Mouse (Mus musculus): ENCODE measurements around the gene Arxes1.

Arxes1 gene

DNA sequence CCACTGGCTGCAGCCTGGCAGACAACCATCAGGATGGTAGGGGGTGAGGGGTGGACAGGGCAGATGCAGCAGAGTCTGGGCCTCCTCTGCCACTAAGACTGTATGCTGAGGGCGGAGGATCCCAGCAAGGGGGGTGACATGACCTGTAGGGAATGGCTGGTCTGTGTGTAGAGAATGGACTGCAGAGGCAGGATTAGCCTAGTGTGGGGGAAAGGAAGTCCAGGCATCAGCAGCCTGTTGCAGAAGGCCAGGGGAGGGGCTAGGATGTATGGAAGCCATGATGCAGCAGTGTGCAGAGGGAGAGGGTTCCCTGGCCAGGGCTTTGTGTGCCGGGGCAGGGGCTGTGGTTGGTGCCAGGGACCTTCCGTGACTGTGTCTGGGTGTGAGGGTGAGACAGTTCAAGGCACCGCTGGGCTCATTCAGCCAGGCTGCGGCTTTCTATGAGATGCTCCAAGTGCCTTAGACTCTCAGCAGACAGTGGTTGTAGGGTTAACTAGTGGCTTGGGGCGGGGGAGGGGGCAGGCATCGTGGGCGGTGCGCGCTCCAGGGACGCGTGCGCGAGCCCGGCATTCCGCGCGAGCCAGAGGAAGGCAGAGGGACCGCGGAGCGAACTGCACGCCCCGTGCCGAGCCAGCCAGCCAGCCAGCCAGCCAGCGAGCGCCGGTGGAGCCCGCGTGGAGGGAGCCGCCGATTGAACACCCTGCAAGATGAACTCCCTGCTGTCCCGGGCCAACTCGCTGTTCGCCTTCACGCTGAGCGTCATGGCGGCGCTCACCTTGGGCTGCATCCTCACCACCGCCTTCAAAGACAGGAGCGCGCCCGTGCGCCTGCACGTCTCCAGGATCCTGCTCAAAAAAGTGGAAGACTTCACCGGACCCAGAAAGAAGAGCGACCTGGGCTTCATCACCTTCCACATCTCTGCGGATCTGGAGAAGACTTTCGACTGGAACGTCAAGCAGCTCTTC is at the start of gene Arxes1:
TSS of gene Arxes1 (plus strand) at position 569 of the 965 bp plus-strand sequence.
- DNase-seq = peak; percentile 38

- no peak for DNase-seq
Measured at GRCm38 (mm10) chrX:135984539-135985260, 48.5 kb upstream of the Arxes1 start.

DNA sequence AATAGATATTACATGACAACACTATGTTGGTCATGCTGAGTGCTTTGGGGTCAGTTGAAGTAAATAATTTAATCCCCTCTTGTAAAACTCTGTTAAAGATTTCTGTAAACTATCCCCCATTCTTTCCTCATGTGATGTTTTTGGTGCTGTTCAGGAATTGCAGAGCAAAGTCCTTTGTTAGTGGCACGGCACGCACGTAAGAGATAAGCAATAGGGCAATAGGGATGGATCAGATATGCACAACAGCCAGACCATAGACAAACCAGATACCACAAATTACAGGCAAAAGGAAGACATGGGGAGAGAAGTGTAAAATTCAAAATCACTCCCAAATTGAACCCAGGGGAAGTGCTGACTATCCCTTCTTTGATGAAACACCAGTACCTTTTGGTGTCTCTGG is 46.9 kb upstream of the Arxes1 start:
- no peak for DNase-seq

- no peak for DNase-seq
Measured at GRCm38 (mm10) chrX:135990661-135991060, 42.5 kb upstream of the Arxes1 start.

DNA sequence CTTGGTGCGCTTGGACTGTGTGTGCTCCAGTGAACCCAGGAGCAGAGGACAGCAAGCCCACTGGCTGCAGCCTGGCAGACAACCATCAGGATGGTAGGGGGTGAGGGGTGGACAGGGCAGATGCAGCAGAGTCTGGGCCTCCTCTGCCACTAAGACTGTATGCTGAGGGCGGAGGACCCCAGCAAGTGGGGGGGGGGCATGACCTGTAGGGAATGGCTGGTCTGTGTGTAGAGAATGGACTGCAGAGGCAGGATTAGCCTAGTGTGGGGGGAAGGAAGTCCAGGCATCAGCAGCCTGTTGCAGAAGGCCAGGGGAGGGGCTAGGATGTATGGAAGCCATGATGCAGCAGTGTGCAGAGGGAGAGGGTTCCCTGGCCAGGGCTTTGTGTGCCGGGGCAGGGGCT is 40.0 kb upstream of the Arxes1 start:
- peak; percentile 43 for DNase-seq

GRCm38 (mm10) chrX:135993664-135994119 is 39.5 kb upstream of the Arxes1 start, which contains the start of gene Arxes2:
Arxes2 (plus strand) TSS chrX:135993824.
- DNase-seq = peak; percentile 54

DNA sequence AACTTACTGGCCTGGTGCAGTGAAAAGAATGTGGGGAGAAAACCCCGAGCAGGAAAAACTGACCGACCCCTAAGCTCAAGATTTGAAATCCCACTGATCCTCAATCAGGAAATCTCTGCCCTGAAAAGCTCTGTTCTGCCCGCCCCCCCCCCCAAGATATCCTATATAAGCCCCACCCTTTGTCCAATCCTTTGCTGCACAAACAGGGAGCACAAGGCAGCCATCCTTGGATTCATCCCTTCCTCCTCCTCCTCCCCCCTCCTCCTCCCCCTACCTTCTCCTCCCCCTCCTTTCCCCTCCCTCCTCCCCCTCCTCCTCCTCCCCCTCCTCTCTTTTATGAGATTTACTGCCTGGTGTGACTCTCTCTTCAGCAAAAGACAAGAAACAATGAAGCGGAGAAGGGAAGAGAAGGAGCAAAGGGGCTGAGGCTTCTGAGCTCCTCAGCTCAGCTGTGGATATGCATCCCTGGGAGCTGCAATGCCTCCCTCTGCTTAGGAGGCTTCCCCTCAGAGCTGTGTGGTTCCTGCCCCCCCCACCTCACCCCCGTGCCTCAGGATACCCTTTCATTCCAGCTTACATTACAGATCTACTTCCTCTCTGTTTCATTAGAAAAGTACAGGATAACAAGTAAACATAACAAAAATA is 25.8 kb upstream of the Arxes1 start:
- DNase-seq = no peak

- no peak for DNase-seq
Measured at GRCm38 (mm10) chrX:136014392-136014791, 18.8 kb upstream of the Arxes1 start.

- no peak for DNase-seq
Measured at GRCm38 (mm10) chrX:136030331-136030730, 2.8 kb upstream of the Arxes1 start.

- DNase-seq = no peak
Measured at GRCm38 (mm10) chrX:136043726-136044125, 10.6 kb downstream of the Arxes1 start.

GRCm38 (mm10) chrX:136047528-136047927 is 14.4 kb downstream of the Arxes1 start:
- DNase-seq = peak; percentile 44

GRCm38 (mm10) chrX:136051219-136051618 is 18.1 kb downstream of the Arxes1 start:
- no peak for DNase-seq

GRCm38 (mm10) chrX:136060698-136061097 is 27.5 kb downstream of the Arxes1 start:
- no peak for DNase-seq

DNA sequence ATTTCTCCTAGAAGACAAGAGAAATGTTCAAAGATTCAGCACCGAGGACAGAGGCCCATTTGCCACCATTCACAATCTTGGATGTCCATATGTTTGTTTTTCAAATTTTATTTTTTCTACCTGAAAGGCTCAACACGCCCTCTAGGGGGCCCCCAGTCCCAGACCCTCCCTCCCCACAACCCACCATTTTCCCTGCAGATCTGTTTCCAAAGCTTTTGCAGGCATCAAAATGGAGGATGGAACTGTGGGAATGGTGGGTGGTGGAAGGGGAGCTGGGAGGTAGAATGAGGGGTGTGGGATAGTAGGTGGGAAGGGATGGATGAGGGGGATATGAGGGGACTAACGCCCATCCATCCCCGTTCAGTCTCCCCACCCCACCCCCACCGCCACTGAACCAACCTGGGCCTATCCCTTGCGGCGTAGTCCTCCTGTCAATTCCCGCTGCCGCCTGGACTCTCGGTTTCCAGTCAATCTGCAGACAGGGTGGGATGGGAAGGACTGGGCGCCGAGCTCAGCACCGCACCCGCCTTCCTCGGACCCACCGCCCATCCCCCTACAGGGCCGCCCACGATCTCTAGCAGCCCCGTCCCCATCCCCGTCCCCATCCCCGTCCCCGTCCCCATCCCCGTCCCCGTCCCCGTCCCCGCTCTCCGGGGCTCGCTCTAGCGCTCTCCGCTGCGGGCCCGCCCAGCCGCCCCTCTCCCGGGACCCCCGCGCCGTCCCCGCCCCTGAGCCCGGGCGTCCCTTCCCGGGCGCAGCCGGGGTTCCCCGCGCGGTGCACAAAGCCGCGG is 34.2 kb downstream of the Arxes1 start:
- DNase-seq = peak; percentile 39

- peak; percentile 82 for DNase-seq
Measured at GRCm38 (mm10) chrX:136068020-136068419, 34.9 kb downstream of the Arxes1 start, which contains the start of gene Bex2. Bex2 (minus strand) TSS chrX:136068236.
